Mouse (Mus musculus) bone marrow, adult 2 months (tissue): ENCODE results near the gene Slc51a.

Source experiments
- CTCF ChIP-seq: fragments of 200-500 bp; IDR thresholded peaks from 2 replicates; pipeline ENCODE4 v1.5.1; 2011; ENCODE audit warnings: low read length, control low read depth; ENCODE audit not compliant: control insufficient read depth, insufficient read depth
- POLR2A ChIP-seq: fragments of 200-500 bp; IDR thresholded peaks from 2 replicates; pipeline ENCODE4 v1.6.1; 2011; ENCODE audit warnings: low read depth, mild to moderate bottlenecking, control low read depth, low read length, borderline replicate concordance; ENCODE audit not compliant: control insufficient read depth

DNA sequence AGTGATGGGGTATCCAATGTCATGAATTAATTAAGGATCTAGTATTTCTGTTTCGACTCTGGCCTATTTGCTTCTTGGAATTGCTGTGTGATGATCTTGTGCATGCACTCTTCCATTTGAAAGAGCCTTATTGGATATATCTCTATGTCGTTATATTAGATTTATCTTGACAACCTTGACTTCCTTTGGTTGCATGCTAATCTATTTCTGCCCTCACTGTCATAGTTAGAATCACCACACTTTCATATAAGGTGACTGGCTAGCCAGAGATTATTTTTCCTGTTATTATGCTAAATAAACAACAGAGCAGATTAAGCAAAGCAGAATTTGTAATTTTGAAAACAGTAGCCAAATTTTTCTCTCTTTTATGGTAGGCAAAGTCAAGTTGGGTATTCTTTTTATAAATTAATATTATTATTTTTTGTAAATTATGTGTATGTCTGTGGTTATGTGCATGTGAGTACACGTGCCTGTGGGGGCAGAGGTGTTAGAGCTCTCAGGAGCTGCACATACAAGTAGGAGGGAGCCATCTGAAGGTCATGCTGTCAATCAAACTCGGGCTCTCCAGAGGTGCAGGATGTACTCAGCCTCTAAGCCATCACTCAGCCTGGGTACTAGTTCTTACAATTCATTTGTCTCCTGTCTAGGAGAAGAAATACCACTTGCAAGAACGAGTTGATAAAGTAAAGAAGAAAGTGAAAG lies 18.1 kb downstream of the Slc51a start:
- TF ChIP-seq CTCF (no peak), POLR2A (no peak)
